Mouse (Mus musculus) embryonic facial prominence, embryonic 11.5 days (tissue): ENCODE results near the gene Zfp697. TPM values are rescaled to one million over a fixed set of nuclear protein-coding genes. Genes with fewer than 3 reads are reported as not detected.
"Not testable (repeated sequence)": the region's sequence is repeated elsewhere in the genome, so short reads cannot be mapped to it uniquely, and the experiment has no call there.

ENCODE experiments used
- ATAC-seq: fragments of 200-750 bp; cut with Nextera tagmentation; replicated peaks from 2 replicates; pipeline ENCODE4 v1.8.0; 2017; ENCODE audit warnings: low read depth; ENCODE audit not compliant: insufficient number of reproducible peaks, low FRiP score, low TSS enrichment
- DNase-seq: peaks from one replicate; pipeline ENCODE4 v3.0.0-alpha.2; 2015; ENCODE audit warnings: low spot score
- H3K27ac ChIP-seq: fragments of 300-500 bp; sonication (generic); replicated peaks from 2 replicates; pipeline ENCODE4 v1.5.1; 2014; ENCODE audit warnings: mild to moderate bottlenecking, low read depth, low read length, control low read depth
- H3K27me3 ChIP-seq: fragments of 300-500 bp; sonication (generic); 2 replicates; pipeline ENCODE4 v1.6.1; 2014; ENCODE audit warnings: mild to moderate bottlenecking, low read length, moderate library complexity, mixed read lengths; ENCODE audit not compliant: control insufficient read depth, insufficient read depth
- H3K36me3 ChIP-seq: fragments of 300-500 bp; sonication (generic); replicated peaks from 2 replicates; pipeline ENCODE4 v1.6.1; 2014; ENCODE audit warnings: low read depth, mild to moderate bottlenecking, low read length, moderate library complexity, mixed read lengths; ENCODE audit not compliant: control insufficient read depth, insufficient read depth
- H3K4me1 ChIP-seq: fragments of 300-500 bp; sonication (generic); 2 replicates; pipeline ENCODE4 v1.6.1; 2014; ENCODE audit warnings: low read length, mixed read lengths; ENCODE audit not compliant: control insufficient read depth, insufficient read depth
- H3K4me2 ChIP-seq: fragments of 300-500 bp; sonication (generic); 2 replicates; pipeline ENCODE4 v1.6.1; 2014; ENCODE audit warnings: low read depth, mild to moderate bottlenecking, control low read depth, low read length, moderate library complexity
- H3K4me3 ChIP-seq: fragments of 300-500 bp; sonication (generic); 2 replicates; pipeline ENCODE4 v1.5.1; 2014; ENCODE audit warnings: low read depth, low read length, control low read depth
- H3K9ac ChIP-seq: fragments of 300-500 bp; sonication (generic); replicated peaks from 2 replicates; pipeline ENCODE4 v1.6.1; 2014; ENCODE audit warnings: mild to moderate bottlenecking, control low read depth, low read length
- H3K9me3 ChIP-seq: fragments of 300-500 bp; sonication (generic); replicated peaks from 2 replicates; pipeline ENCODE4 v1.6.1; 2016; ENCODE audit warnings: mild to moderate bottlenecking, low read length, inconsistent platforms, mixed read lengths; ENCODE audit not compliant: control insufficient read depth
- WGBS: fragments of 180-500 bp; shearing (Covaris S2); extraction: QIAGEN DNeasy Blood & Tissue Kit; methylation state at CpG from one replicate; pipeline ENCODE4 v1.1.7; 2014; 5-methylcytosine and 5-hydroxymethylcytosine counted together
- polyA plus RNA-seq: library from polyadenylated mRNA; unstranded; fragments of >200 nt; fragmentation: Nextera tagmentation; extraction: Ambion mirVana; gene quantifications from 2 replicates; pipeline ENCODE4 v1.2.1, GENCODE M21; 2014

Gene Zfp697
- polyA plus RNA-seq, 1 experiment from 2014 or later = 9.7 TPM

DNA sequence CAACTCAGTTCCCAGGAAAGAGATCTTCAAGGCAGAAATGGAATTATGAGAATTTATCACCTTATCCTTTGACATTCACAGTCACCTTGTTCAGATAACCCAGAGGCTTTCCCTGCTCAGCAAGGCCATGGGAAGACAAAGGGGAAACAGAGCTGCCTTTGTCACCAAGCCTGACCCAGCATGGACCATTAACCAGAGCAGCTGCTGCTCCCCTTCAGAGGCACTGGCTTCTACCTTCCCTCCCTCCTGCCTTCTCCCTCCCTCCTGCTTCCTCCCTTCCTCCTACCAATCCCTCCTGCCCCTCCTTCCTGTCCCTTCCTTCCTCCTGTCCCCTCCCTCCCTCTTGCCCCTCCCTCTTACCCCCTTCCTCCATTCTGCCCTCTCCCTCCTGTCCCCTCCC lies 231.3 kb downstream of the Zfp697 start:
- not testable (repeated sequence) for ATAC-seq, DNase-seq

DNA sequence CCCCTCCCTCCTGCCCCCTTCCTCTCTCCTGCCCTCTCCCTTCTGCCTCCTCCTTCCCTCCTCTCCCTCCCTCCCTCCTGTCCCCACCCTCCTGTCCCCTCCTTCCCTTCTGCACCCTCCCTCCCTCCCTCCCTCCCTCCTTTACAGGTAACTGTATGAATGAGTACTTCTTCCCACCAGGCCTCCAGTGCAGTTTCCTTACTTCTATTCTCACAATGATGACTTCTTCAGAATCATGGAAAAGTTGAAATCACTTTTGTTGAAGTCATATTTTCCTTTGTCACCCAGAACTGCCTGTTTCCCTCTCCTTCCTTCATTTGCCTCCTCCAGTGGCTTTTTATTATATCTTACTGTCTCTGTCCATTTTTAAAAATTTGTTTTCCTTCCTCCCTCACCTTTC lies 231.7 kb downstream of the Zfp697 start:
- ATAC-seq = no peak
- Histone ChIP-seq H3K9ac (no peak overlapping the region), H3K36me3 (no peaks in the 10 kb centered on the region), H3K4me3 (no peak overlapping the region), H3K4me1 (no peaks in the 10 kb centered on the region), H3K27ac (no peak overlapping the region), H3K4me2 (no peak overlapping the region), H3K9me3 (no peaks in the 10 kb centered on the region), H3K27me3 (no peaks in the 10 kb centered on the region)
- no peak for DNase-seq

More for the DNA sequence above, 231.3 kb downstream of the Zfp697 start:
- not testable (repeated sequence) for H3K4me2 ChIP-seq, H3K4me3 ChIP-seq, H3K4me1 ChIP-seq, H3K9me3 ChIP-seq, H3K27me3 ChIP-seq, H3K36me3 ChIP-seq, H3K27ac ChIP-seq, H3K9ac ChIP-seq

DNA sequence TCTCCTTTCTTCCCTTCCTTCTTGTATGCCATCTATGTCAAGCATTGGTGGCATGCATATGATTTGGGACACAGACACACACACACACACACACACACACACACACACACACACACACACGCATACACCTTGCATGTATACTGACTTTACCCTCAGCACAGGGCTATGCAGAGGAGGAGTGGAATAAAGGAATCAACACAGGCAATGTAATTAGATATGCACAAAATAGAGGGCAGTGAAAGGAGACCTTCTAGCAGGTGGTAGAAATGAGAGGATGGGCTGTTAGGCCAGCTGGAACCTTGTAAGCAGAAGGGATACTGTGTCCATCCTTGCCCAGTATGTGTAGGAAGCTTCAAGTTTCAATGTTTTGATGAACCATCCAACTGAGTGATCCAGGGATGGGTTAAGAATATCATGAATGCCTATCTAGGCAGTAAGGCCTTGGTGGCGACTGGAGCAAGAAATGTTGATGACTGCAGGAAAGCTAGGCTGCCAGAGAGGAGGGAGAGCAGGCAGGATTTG lies 232.2 kb downstream of the Zfp697 start:
- WGBS = 53% methylated on average over 2 of the region's 2 CpGs
- not testable (repeated sequence) for H3K36me3 ChIP-seq, H3K27ac ChIP-seq, H3K9ac ChIP-seq, H3K27me3 ChIP-seq, ATAC-seq, H3K4me1 ChIP-seq, H3K4me3 ChIP-seq, H3K4me2 ChIP-seq, H3K9me3 ChIP-seq, DNase-seq

- WGBS = 13% methylated on average over 2 of the region's 2 CpGs
- not testable (repeated sequence) for ATAC-seq
Observed at GRCm38 (mm10) chr3:98616244-98616643, 234.0 kb downstream of the Zfp697 start.

DNA sequence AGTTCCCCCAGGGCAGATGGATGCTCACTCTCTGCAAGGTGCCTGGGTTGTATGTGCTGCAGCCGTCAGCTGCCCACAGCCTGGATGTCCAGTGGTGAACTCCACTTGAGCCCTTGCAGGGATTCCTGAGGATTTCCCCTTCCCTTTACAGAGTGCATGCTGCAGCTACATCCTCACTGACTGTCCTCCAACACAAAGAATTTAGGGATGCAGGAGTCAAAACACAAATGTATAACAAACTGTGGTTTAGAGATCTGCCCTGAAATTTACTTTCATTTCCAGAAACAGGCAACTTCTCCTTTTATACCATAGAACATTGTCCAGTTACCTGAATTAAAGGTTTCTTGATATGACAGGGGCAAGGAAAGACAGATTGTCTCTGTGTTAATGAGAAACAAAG lies 234.5 kb downstream of the Zfp697 start:
- not testable (repeated sequence) for H3K4me3 ChIP-seq, H3K9ac ChIP-seq, H3K27ac ChIP-seq, H3K9me3 ChIP-seq, H3K27me3 ChIP-seq, ATAC-seq, H3K36me3 ChIP-seq, DNase-seq, H3K4me1 ChIP-seq, H3K4me2 ChIP-seq
- 71% methylated on average over 1 of the region's 1 CpGs for WGBS

More at GRCm38 (mm10) chr3:98616244-98616643, 234.0 kb downstream of the Zfp697 start:
- not testable (repeated sequence) for H3K4me3 ChIP-seq, H3K9me3 ChIP-seq, H3K27me3 ChIP-seq, H3K27ac ChIP-seq, DNase-seq, H3K4me1 ChIP-seq, H3K9ac ChIP-seq, H3K36me3 ChIP-seq, H3K4me2 ChIP-seq

GRCm38 (mm10) chr3:98629633-98630032 lies 247.4 kb downstream of the Zfp697 start:
- no peak overlapping the region for H3K4me2 ChIP-seq
- no peaks in the 10 kb centered on the region for H3K36me3 ChIP-seq
- H3K4me3 ChIP-seq = no peak overlapping the region
- H3K27me3 ChIP-seq = no peaks in the 10 kb centered on the region
- H3K9ac ChIP-seq = no peak overlapping the region
- no peak overlapping the region for H3K27ac ChIP-seq
- DNase-seq (no peak), ATAC-seq (no peak)
- H3K9me3 ChIP-seq = no peaks in the 10 kb centered on the region
- 83% methylated on average over 3 of the region's 3 CpGs for WGBS
- no peaks in the 10 kb centered on the region for H3K4me1 ChIP-seq

DNA sequence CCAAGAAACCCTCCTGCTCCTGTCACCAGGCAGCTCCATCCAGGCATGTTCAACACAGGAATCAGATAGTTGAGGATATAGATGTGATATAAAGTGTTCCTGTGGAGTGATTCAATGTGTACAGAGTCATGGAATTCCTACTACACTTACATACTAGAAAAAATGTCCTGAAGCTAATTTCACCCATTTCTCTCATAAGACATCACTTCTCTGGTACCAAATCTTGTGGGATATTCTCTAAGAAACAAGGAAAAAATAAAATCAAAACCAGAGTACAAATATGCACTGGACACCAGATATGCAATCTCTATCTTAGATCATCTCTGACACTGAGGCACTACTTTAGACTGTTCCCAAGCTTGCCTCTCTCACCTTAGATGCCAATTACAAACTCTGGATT lies 247.9 kb downstream of the Zfp697 start, which contains the start of gene Hsd3b5:
TSS of gene Hsd3b5 (minus strand) at position 101 of the 400 bp plus-strand sequence.
- H3K4me1 ChIP-seq = no peaks in the 10 kb centered on the region
- no peaks in the 10 kb centered on the region for H3K27me3 ChIP-seq
- H3K4me3 ChIP-seq = no peak within 1 kb of the TSS
- no peaks in the 10 kb centered on the region for H3K9me3 ChIP-seq
- no peak for ATAC-seq
- no peaks in the 10 kb centered on the region for H3K36me3 ChIP-seq
- H3K4me2 ChIP-seq = no peak within 1 kb of the TSS
- no peak within 1 kb of the TSS for H3K9ac ChIP-seq
- DNase-seq = no peak
- H3K27ac ChIP-seq = no peak within 1 kb of the TSS

- Histone ChIP-seq H3K9me3 (no peaks in the 10 kb centered on the region), H3K27ac (no peak overlapping the region), H3K4me3 (no peak overlapping the region), H3K4me1 (no peaks in the 10 kb centered on the region), H3K9ac (no peak overlapping the region), H3K27me3 (no peaks in the 10 kb centered on the region), H3K36me3 (no peaks in the 10 kb centered on the region), H3K4me2 (no peak overlapping the region)
- no peak for DNase-seq
- ATAC-seq = no peak
- 88% methylated on average over 1 of the region's 1 CpGs for WGBS
Observed at GRCm38 (mm10) chr3:98635145-98635544, 252.9 kb downstream of the Zfp697 start.
